Mouse (Mus musculus): Measurements from ENCODE around the gene Traf7. TPM values are rescaled to one million over a fixed set of nuclear protein-coding genes. Genes with fewer than 3 reads are reported as not detected.
A peak's percentile ranks its signal among the peaks of the same experiment; 100 is the strongest.

Traf7 gene
- total RNA-seq, 1 experiment, result 149 TPM

DNA sequence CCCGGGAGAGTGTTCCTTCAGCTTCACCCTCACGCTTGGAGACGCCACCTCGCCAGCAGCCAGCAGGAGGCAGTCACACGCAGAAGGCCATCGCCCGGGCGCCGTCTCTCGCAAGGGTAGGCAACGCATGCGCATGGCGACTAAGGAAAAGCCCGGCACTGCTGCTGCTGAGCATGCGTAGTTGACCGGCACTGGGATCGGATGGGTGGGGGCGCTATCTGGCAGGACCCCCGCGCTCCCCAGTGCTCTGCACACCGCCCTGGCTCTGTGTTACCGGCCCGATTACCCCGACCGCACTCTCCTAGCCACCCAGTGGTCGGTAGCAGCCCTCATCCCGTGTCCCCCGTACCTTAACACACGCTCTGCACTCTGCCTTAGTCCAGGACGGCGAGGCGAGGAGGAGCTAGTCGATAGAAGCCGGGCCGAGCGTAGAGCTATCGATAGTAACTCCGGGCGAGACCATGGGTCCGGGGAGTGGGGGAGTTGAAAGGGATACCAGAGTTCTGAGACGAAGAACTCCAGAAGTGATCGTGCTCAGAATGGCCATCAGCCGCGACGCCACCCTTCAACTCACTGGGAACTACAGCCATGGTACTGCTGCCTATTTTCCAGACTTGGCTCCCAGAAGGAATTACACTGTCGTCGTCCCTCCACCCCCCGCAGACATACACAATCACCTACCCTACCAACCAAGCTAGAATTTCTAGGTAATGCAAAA lies 48.9 kb downstream of the Traf7 start, which contains the start of gene Mlst8:
TSS of gene Mlst8 (minus strand) at position 416 of the 718 bp plus-strand sequence.
- Histone ChIP-seq H3K27ac (ENCODE audit: insufficient read depth, low read depth, low read length, poor library complexity, severe bottlenecking) (peak within 1 kb of the TSS; percentile 98), H3K4me1 (ENCODE audit: control insufficient read depth in 2 of 2, insufficient read depth in 2 of 2, low read length in 2 of 2, poor library complexity in 1 of 2) (peaks cover 0 to 7% of the 10 kb centered on the region in 2 experiments; a peak in 2 of 4 replicates), H3K36me3 (ENCODE audit: control insufficient read depth, insufficient read depth, low read length, poor library complexity, severe bottlenecking) (peaks cover 23% of the 10 kb centered on the region; the same call in 1 of the 2 replicates), H3K9me3 (ENCODE audit: control insufficient read depth, insufficient read depth, low read depth, low read length) (no peaks in the 10 kb centered on the region), H3K9ac (ENCODE audit: insufficient read depth, low read depth, low read length, poor library complexity, severe bottlenecking) (peak within 1 kb of the TSS; percentile 99), H3K4me3 (ENCODE audit: insufficient read depth in 1 of 2, low read depth in 1 of 2, low read length in 2 of 2, poor library complexity in 1 of 2, severe bottlenecking in 1 of 2) (peak within 1 kb of the TSS; percentile 91 to 96)
- in situ Hi-C loops (cut with MboI; ENCODE audit: low sequenced_read_pairs in 2 of 2, unreplicated experiment in 2 of 2), result no loop called here
- peak; percentile 94 for DNase-seq (ENCODE audit: low read depth, low spot score)
- TF ChIP-seq ZNF384 (IDR thresholded peaks at IDR 0.05; ENCODE audit: low read depth, low read length) (0 out of 2 replicates have a peak, but pooled peaks have one; percentile 48), ZC3H11A (IDR thresholded peaks at IDR 0.05; ENCODE audit: borderline replicate concordance, low read depth, low read length) (peak; percentile 32; the same call in 1 of the 2 replicates), CHD2 (IDR thresholded peaks at IDR 0.05; ENCODE audit: low read depth, low read length) (no peak)

DNA sequence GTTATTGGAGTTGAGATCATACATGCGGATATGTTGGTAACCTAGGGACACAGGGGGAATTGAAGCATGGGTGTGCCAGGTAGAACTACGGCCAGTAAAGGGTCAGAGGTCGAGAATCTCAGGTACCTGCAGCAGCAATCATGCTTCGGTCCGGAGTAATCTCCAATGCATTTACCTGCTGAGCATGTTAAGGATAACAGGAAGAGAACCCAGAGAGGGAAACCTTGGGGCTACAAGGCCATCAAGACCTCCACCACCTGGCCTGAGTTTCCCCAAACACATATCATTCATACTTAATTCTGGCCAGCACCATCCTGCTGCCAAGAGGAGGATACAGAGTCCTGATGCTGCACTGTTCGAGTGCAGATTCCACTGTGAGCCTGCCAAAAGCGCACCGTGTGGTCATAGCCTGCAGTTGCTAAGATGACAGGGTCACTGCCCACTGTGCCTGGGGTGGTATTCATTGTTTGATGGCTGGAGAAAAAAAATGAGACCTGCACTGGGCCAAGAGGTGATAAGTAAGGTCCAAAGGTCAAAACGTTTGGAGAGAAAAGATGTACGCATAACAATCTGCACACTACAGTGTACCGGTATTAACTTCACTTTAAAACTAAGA lies 49.6 kb downstream of the Traf7 start:
- Histone ChIP-seq H3K36me3 (ENCODE audit: control insufficient read depth, insufficient read depth, low read length, poor library complexity, severe bottlenecking) (peaks cover 26% of the 10 kb centered on the region; the same call in 1 of the 2 replicates), H3K4me1 (ENCODE audit: control insufficient read depth in 2 of 2, insufficient read depth in 2 of 2, low read length in 2 of 2, poor library complexity in 1 of 2) (peaks cover 0 to 7% of the 10 kb centered on the region in 2 experiments; a peak in 2 of 4 replicates), H3K9ac (ENCODE audit: insufficient read depth, low read depth, low read length, poor library complexity, severe bottlenecking) (peak overlapping the region; percentile 64), H3K4me3 (ENCODE audit: insufficient read depth in 1 of 2, low read depth in 1 of 2, low read length in 2 of 2, poor library complexity in 1 of 2, severe bottlenecking in 1 of 2) (peak overlapping the region; percentile 15 to 20; a peak in 3 of 4 replicates), H3K27ac (ENCODE audit: insufficient read depth, low read depth, low read length, poor library complexity, severe bottlenecking) (no peak overlapping the region), H3K9me3 (ENCODE audit: control insufficient read depth, insufficient read depth, low read depth, low read length) (no peaks in the 10 kb centered on the region)
- no peak for DNase-seq (ENCODE audit: low read depth, low spot score)
- TF ChIP-seq ZNF384 (IDR thresholded peaks at IDR 0.05; ENCODE audit: low read depth, low read length) (no peak), MAFK (IDR thresholded peaks at IDR 0.05; ENCODE audit: insufficient read depth, low read depth, low read length) (no peak), CHD2 (IDR thresholded peaks at IDR 0.05; ENCODE audit: low read depth, low read length) (no peak), ZC3H11A (IDR thresholded peaks at IDR 0.05; ENCODE audit: borderline replicate concordance, low read depth, low read length) (no peak), HCFC1 (IDR thresholded peaks at IDR 0.05; ENCODE audit: borderline replicate concordance, insufficient read depth, low read length) (no peak)
- in situ Hi-C loops (cut with MboI; ENCODE audit: low sequenced_read_pairs in 2 of 2, unreplicated experiment in 2 of 2), result no loop called here

DNA sequence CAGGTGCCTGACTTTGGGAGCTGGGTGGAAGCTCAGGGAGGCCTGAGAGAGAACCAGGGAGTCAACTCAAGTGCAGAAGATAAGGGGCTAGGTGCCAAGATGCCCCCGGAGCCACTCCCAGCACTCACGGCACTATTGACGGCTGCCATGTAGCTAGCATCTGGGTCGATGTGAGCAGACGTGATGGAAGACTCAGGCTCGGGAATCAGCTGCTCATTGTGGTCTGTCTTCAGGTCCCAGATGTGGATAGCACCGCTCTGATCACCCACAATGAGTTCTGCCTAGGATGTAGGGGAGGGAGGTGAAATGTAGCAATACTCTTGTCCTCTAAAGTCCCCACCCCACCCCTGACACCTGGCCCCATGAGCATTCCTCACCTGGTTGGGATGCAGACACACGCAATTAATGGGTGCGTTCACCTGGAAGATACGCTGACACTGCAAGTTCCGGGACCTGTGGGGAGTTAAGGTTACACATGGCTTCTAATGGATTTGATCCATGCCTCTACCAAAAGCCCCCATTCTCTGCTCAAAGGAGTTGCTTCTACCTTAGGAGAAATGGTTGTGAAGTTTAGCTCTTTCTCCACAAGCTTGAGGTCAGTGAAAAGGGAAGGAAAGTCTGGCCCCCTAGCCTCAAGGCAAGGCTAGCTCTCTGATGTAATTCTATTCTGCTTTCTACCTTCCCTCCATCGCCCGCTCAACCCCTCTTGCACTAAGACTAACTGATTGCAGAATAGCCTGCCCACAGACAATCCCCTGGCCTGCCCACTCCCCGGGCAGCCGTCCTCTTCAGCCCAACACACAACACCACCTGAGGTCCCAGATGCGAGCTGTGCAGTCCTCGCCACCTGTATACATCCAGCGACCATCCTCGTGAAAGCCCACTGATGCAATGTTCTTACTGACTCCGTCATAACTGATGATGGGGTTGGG lies 50.4 kb downstream of the Traf7 start:
- Histone ChIP-seq H3K27ac (ENCODE audit: insufficient read depth, low read depth, low read length, poor library complexity, severe bottlenecking) (no peak overlapping the region), H3K9me3 (ENCODE audit: control insufficient read depth, insufficient read depth, low read depth, low read length) (no peaks in the 10 kb centered on the region), H3K36me3 (ENCODE audit: control insufficient read depth, insufficient read depth, low read length, poor library complexity, severe bottlenecking) (peaks cover 31% of the 10 kb centered on the region; the same call in 1 of the 2 replicates), H3K4me3 (ENCODE audit: insufficient read depth in 1 of 2, low read depth in 1 of 2, low read length in 2 of 2, poor library complexity in 1 of 2, severe bottlenecking in 1 of 2) (no peak overlapping the region), H3K4me1 (ENCODE audit: control insufficient read depth in 2 of 2, insufficient read depth in 2 of 2, low read length in 2 of 2, poor library complexity in 1 of 2) (peaks cover 0 to 9% of the 10 kb centered on the region in 2 experiments; a peak in 2 of 4 replicates), H3K9ac (ENCODE audit: insufficient read depth, low read depth, low read length, poor library complexity, severe bottlenecking) (no peak overlapping the region)
- in situ Hi-C loops (cut with MboI; ENCODE audit: low sequenced_read_pairs in 2 of 2, unreplicated experiment in 2 of 2), result no loop called here
- no peak for DNase-seq (ENCODE audit: low read depth, low spot score)
- TF ChIP-seq MAFK (IDR thresholded peaks at IDR 0.05; ENCODE audit: insufficient read depth, low read depth, low read length) (peak; percentile 66), ZNF384 (IDR thresholded peaks at IDR 0.05; ENCODE audit: low read depth, low read length) (no peak)

DNA sequence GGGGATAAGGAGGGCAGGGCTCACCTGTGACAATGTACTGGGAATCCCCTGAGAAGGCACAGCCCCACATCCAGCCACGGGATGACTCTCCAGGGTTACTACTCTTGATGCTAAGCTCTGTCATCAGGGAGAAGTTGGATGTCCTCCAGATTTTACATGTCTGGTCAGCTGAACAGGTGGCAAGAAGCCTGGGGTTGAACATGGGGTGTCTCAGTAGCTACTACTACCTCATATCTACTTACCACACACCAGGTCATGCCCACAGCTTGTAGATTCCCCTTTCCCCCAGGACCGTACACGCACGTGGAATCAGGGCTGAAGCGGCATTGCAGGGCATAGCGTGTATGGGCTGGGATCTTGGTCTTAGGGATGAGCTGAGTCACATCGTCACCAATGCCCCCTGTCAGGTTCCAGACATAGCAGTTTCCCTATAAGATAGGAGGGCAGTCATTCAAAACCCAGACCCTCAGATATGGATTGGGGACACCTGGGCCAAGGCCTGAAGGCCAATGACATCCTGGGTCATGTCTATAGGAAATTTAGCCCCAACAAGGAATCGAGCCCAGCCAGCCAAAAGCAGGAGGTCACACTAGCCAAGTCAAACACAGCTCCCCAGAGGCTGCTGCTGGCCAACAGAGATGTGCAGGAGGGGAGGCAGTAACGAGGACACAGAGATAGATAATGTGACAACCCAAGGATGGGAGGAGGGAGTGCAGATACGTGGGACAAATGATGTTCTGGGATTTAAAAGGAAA lies 51.5 kb downstream of the Traf7 start:
- Histone ChIP-seq H3K4me3 (ENCODE audit: insufficient read depth in 1 of 2, low read depth in 1 of 2, low read length in 2 of 2, poor library complexity in 1 of 2, severe bottlenecking in 1 of 2) (no peak overlapping the region), H3K9me3 (ENCODE audit: control insufficient read depth, insufficient read depth, low read depth, low read length) (no peaks in the 10 kb centered on the region), H3K27ac (ENCODE audit: insufficient read depth, low read depth, low read length, poor library complexity, severe bottlenecking) (no peak overlapping the region), H3K36me3 (ENCODE audit: control insufficient read depth, insufficient read depth, low read length, poor library complexity, severe bottlenecking) (peaks cover 31% of the 10 kb centered on the region; the same call in 1 of the 2 replicates), H3K4me1 (ENCODE audit: control insufficient read depth in 2 of 2, insufficient read depth in 2 of 2, low read length in 2 of 2, poor library complexity in 1 of 2) (peaks cover 0 to 12% of the 10 kb centered on the region in 2 experiments; a peak in 3 of 4 replicates), H3K9ac (ENCODE audit: insufficient read depth, low read depth, low read length, poor library complexity, severe bottlenecking) (no peak overlapping the region)
- in situ Hi-C loops (cut with MboI; ENCODE audit: low sequenced_read_pairs in 2 of 2, unreplicated experiment in 2 of 2), result no loop called here
- TF ChIP-seq CHD2 (IDR thresholded peaks at IDR 0.05; ENCODE audit: low read depth, low read length), result no peak
- TF ChIP-seq ZC3H11A (IDR thresholded peaks at IDR 0.05; ENCODE audit: borderline replicate concordance, low read depth, low read length), result no peak
- TF ChIP-seq ZNF384 (IDR thresholded peaks at IDR 0.05; ENCODE audit: low read depth, low read length), result no peak
- TF ChIP-seq MAFK (IDR thresholded peaks at IDR 0.05; ENCODE audit: insufficient read depth, low read depth, low read length), result no peak
- no peak for TF ChIP-seq HCFC1 (IDR thresholded peaks at IDR 0.05; ENCODE audit: borderline replicate concordance, insufficient read depth, low read length)
- DNase-seq (ENCODE audit: low read depth, low spot score), result no peak
